Mouse (Mus musculus): ENCODE results near the gene Pdlim4. TPM values are rescaled to one million over a fixed set of nuclear protein-coding genes. Genes with fewer than 3 reads are reported as not detected.

The Pdlim4 gene
- polyA plus RNA-seq, 1 experiment from 2014 or later: 115 TPM

- Histone ChIP-seq H3K4me1 (ENCODE audit: control insufficient read depth, insufficient read depth, low read length) (peaks cover 6% of the 10 kb centered on the region; the same call in 1 of the 2 replicates), H3K9me3 (ENCODE audit: control insufficient read depth, low read length) (no peaks in the 10 kb centered on the region), H3K4me3 (ENCODE audit: low read depth, low read length) (no peak overlapping the region), H3K27me3 (replicated peaks; ENCODE audit: control insufficient read depth, insufficient read depth, low read length) (no peaks in the 10 kb centered on the region), H3K9ac (ENCODE audit: low read depth, low read length) (no peak overlapping the region), H3K27ac (replicated peaks; ENCODE audit: low read depth, low read length) (no peak overlapping the region), H3K36me3 (ENCODE audit: control insufficient read depth, insufficient read depth, low read length) (no peaks in the 10 kb centered on the region), H3K4me2 (ENCODE audit: low read depth, low read length) (no peak overlapping the region)
- WGBS: 78% methylated on average over 7 of the region's 7 CpGs
- ATAC-seq (ENCODE audit: low read depth) (no peak), DNase-seq (ENCODE audit: low spot score) (no peak)
Measured at GRCm38 (mm10) chr11:54088253-54088946, 19.6 kb upstream of the Pdlim4 start.

DNA sequence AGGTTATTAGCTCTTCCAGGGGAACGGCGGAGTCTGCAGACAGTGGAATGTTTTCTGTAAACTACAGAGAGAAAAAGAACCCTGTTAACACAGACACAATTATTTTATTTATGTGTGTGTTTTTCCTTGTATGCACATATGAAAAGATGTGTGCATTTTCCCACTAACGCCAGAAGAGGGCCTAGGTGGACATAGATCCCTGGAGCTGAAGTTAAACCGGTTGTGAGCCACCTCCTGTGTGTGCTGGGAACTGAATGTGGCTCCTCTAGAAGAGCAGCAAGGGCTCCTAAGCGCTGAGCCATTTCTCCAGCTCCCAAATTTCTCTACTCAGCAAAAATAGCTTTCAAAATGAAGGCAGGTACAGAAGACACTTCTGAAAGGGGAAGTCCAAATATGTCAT, 17.0 kb upstream of the Pdlim4 start:
- Histone ChIP-seq H3K4me1 (ENCODE audit: control insufficient read depth, insufficient read depth, low read length) (peaks cover 2% of the 10 kb centered on the region; the same call in 1 of the 2 replicates), H3K4me2 (ENCODE audit: low read depth, low read length) (no peak overlapping the region), H3K9me3 (ENCODE audit: control insufficient read depth, low read length) (no peaks in the 10 kb centered on the region), H3K36me3 (ENCODE audit: control insufficient read depth, insufficient read depth, low read length) (no peaks in the 10 kb centered on the region), H3K27me3 (replicated peaks; ENCODE audit: control insufficient read depth, insufficient read depth, low read length) (no peaks in the 10 kb centered on the region), H3K9ac (ENCODE audit: low read depth, low read length) (no peak overlapping the region), H3K4me3 (ENCODE audit: low read depth, low read length) (no peak overlapping the region), H3K27ac (replicated peaks; ENCODE audit: low read depth, low read length) (no peak overlapping the region)
- DNase-seq (ENCODE audit: low spot score) (no peak), ATAC-seq (ENCODE audit: low read depth) (no peak)
- whole genome bisulfite sequencing: 58% methylated on average over 5 of the region's 5 CpGs

DNA sequence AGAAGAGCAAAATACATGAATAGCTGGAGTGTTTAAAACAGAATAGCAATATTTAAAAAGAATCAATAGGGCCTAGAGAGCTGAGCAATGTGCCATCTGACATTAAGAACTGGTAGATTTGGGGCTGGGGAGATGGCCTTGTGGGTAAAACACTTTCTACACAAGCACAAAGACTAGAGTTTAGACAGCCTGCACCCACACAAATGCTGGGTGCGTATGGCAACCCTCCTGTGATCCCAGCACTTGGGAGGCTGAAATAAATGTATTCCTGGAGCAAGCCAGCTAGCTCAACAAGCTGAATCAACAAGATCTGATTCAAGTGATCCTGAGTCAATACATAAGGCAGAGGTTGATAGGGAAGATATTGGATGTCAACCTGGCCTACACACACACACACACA, 16.2 kb upstream of the Pdlim4 start:
- Histone ChIP-seq H3K36me3 (ENCODE audit: control insufficient read depth, insufficient read depth, low read length) (no peaks in the 10 kb centered on the region), H3K9ac (ENCODE audit: low read depth, low read length) (no peak overlapping the region), H3K9me3 (ENCODE audit: control insufficient read depth, low read length) (no peaks in the 10 kb centered on the region), H3K4me2 (ENCODE audit: low read depth, low read length) (no peak overlapping the region), H3K4me3 (ENCODE audit: low read depth, low read length) (no peak overlapping the region), H3K27ac (replicated peaks; ENCODE audit: low read depth, low read length) (no peak overlapping the region), H3K27me3 (replicated peaks; ENCODE audit: control insufficient read depth, insufficient read depth, low read length) (no peaks in the 10 kb centered on the region), H3K4me1 (ENCODE audit: control insufficient read depth, insufficient read depth, low read length) (0 out of 2 replicates have a peak, but pooled peaks cover 2% of the 10 kb centered on the region)
- no peak for ATAC-seq (ENCODE audit: low read depth)
- no peak for DNase-seq (ENCODE audit: low spot score)
- 89% methylated on average over 1 of the region's 1 CpGs for WGBS

DNA sequence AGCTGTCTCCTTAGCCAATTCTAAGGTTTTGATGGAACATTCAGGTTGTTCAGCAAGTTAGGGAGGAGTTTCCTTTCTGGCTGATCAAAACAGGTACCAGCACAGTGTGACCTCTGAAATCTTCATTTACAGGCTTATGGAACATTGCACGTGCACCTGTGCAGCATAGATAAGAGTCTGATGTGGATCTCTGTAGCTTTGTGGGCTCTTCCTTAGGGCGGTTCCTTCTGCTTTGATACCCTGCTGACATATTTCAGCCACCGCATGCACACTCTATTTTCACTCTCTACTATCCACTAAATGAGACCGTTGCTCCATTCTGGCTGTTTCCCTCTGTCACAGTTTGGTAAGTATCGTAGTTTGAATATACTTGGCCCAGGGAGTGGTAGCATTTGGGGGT, 13.9 kb upstream of the Pdlim4 start:
- WGBS: 91% methylated on average over 5 of the region's 5 CpGs
- Histone ChIP-seq H3K4me2 (ENCODE audit: low read depth, low read length) (no peak overlapping the region), H3K27ac (replicated peaks; ENCODE audit: low read depth, low read length) (no peak overlapping the region), H3K27me3 (replicated peaks; ENCODE audit: control insufficient read depth, insufficient read depth, low read length) (no peaks in the 10 kb centered on the region), H3K4me3 (ENCODE audit: low read depth, low read length) (no peak overlapping the region), H3K4me1 (ENCODE audit: control insufficient read depth, insufficient read depth, low read length) (0 out of 2 replicates have a peak, but pooled peaks cover 2% of the 10 kb centered on the region), H3K9ac (ENCODE audit: low read depth, low read length) (no peak overlapping the region), H3K9me3 (ENCODE audit: control insufficient read depth, low read length) (no peaks in the 10 kb centered on the region), H3K36me3 (ENCODE audit: control insufficient read depth, insufficient read depth, low read length) (no peaks in the 10 kb centered on the region)
- no peak for DNase-seq (ENCODE audit: low spot score)
- no peak for ATAC-seq (ENCODE audit: low read depth)

- WGBS: 43% methylated on average over 7 of the region's 7 CpGs
- Histone ChIP-seq H3K4me2 (ENCODE audit: low read depth, low read length) (no peak overlapping the region), H3K27ac (replicated peaks; ENCODE audit: low read depth, low read length) (no peak overlapping the region), H3K4me3 (ENCODE audit: low read depth, low read length) (no peak overlapping the region), H3K27me3 (replicated peaks; ENCODE audit: control insufficient read depth, insufficient read depth, low read length) (no peaks in the 10 kb centered on the region), H3K36me3 (ENCODE audit: control insufficient read depth, insufficient read depth, low read length) (no peaks in the 10 kb centered on the region), H3K9me3 (ENCODE audit: control insufficient read depth, low read length) (no peaks in the 10 kb centered on the region), H3K4me1 (ENCODE audit: control insufficient read depth, insufficient read depth, low read length) (0 out of 2 replicates have a peak, but pooled peaks cover 7% of the 10 kb centered on the region), H3K9ac (ENCODE audit: low read depth, low read length) (no peak overlapping the region)
- no peak for DNase-seq (ENCODE audit: low spot score)
- ATAC-seq (ENCODE audit: low read depth): peak; percentile 68; the same call in 1 of the 2 replicates
Measured at GRCm38 (mm10) chr11:54080435-54080834, 11.6 kb upstream of the Pdlim4 start.

- 83% methylated on average over 1 of the region's 1 CpGs for WGBS
Measured at GRCm38 (mm10) chr11:54076101-54076500, 7.3 kb upstream of the Pdlim4 start.

DNA sequence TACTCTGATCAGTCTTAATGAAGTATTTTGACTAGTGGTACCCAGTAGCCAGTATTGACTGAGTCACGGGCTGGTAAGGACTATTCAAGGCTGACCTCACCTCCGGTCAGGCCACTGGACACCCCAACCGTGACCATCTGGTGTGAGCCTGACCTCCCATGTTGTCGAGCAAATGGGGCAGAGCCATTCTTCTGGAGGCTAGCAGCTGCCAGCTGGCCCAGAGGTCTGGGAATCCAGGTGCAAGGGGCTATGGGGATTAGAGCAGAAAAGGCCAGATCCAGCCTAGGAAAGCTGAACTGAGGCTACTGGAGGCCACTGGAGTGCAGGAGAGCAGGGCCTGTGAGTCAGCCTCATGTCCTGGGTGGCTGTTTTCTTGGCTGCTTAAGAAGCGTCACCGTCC, 6.5 kb upstream of the Pdlim4 start:
- H3K27me3 ChIP-seq (replicated peaks; ENCODE audit: control insufficient read depth, insufficient read depth, low read length): no peaks in the 10 kb centered on the region
- H3K36me3 ChIP-seq (ENCODE audit: control insufficient read depth, insufficient read depth, low read length): no peaks in the 10 kb centered on the region
- no peak overlapping the region for H3K9ac ChIP-seq (ENCODE audit: low read depth, low read length)
- no peaks in the 10 kb centered on the region for H3K9me3 ChIP-seq (ENCODE audit: control insufficient read depth, low read length)
- WGBS: 79% methylated on average over 6 of the region's 6 CpGs
- no peak overlapping the region for H3K27ac ChIP-seq (replicated peaks; ENCODE audit: low read depth, low read length)
- no peak for DNase-seq (ENCODE audit: low spot score)
- H3K4me2 ChIP-seq (ENCODE audit: low read depth, low read length): no peak overlapping the region
- H3K4me3 ChIP-seq (ENCODE audit: low read depth, low read length): no peak overlapping the region
- H3K4me1 ChIP-seq (ENCODE audit: control insufficient read depth, insufficient read depth, low read length): 0 out of 2 replicates have a peak, but pooled peaks cover 5% of the 10 kb centered on the region
- no peak for ATAC-seq (ENCODE audit: low read depth)

More at GRCm38 (mm10) chr11:54076101-54076500, 7.3 kb upstream of the Pdlim4 start:
- H3K4me1 ChIP-seq (ENCODE audit: control insufficient read depth, insufficient read depth, low read length): 0 out of 2 replicates have a peak, but pooled peaks cover 5% of the 10 kb centered on the region
- H3K27ac ChIP-seq (replicated peaks; ENCODE audit: low read depth, low read length): no peak overlapping the region
- DNase-seq (ENCODE audit: low spot score): no peak
- H3K36me3 ChIP-seq (ENCODE audit: control insufficient read depth, insufficient read depth, low read length): no peaks in the 10 kb centered on the region
- ATAC-seq (ENCODE audit: low read depth): no peak
- no peak overlapping the region for H3K9ac ChIP-seq (ENCODE audit: low read depth, low read length)
- no peaks in the 10 kb centered on the region for H3K9me3 ChIP-seq (ENCODE audit: control insufficient read depth, low read length)
- no peak overlapping the region for H3K4me2 ChIP-seq (ENCODE audit: low read depth, low read length)
- H3K4me3 ChIP-seq (ENCODE audit: low read depth, low read length): no peak overlapping the region
- no peaks in the 10 kb centered on the region for H3K27me3 ChIP-seq (replicated peaks; ENCODE audit: control insufficient read depth, insufficient read depth, low read length)

GRCm38 (mm10) chr11:54073291-54073690, 4.5 kb upstream of the Pdlim4 start:
- H3K4me2 ChIP-seq (ENCODE audit: low read depth, low read length): no peak overlapping the region
- no peak overlapping the region for H3K4me3 ChIP-seq (ENCODE audit: low read depth, low read length)
- 0 out of 2 replicates have a peak, but pooled peaks cover 5% of the 10 kb centered on the region for H3K4me1 ChIP-seq (ENCODE audit: control insufficient read depth, insufficient read depth, low read length)
- H3K27ac ChIP-seq (replicated peaks; ENCODE audit: low read depth, low read length): no peak overlapping the region
- H3K9me3 ChIP-seq (ENCODE audit: control insufficient read depth, low read length): no peaks in the 10 kb centered on the region
- WGBS: 42% methylated on average over 4 of the region's 4 CpGs
- H3K27me3 ChIP-seq (replicated peaks; ENCODE audit: control insufficient read depth, insufficient read depth, low read length): no peaks in the 10 kb centered on the region
- peak; percentile 80 for ATAC-seq (ENCODE audit: low read depth)
- no peak overlapping the region for H3K9ac ChIP-seq (ENCODE audit: low read depth, low read length)
- peak; percentile 78 for DNase-seq (ENCODE audit: low spot score)
- H3K36me3 ChIP-seq (ENCODE audit: control insufficient read depth, insufficient read depth, low read length): no peaks in the 10 kb centered on the region
